Mouse (Mus musculus) lung, adult 2 months (tissue): ENCODE measurements around the gene Gmds. TPM values are rescaled to one million over a fixed set of nuclear protein-coding genes. Genes with fewer than 3 reads are reported as not detected.

ENCODE experiments used
- DNase-seq: peaks from one replicate; pipeline ENCODE4 v3.0.0; 2022
- H3K4me1 ChIP-seq: fragments of 200-500 bp; 2 replicates; pipeline ENCODE4 v1.6.1; 2011; ENCODE audit warnings: low read length; ENCODE audit not compliant: control insufficient read depth, insufficient read depth
- H3K4me3 ChIP-seq: fragments of 200-500 bp; replicated peaks from 2 replicates; pipeline ENCODE3; 2011; ENCODE audit warnings: low read depth, mild to moderate bottlenecking, control low read depth, low read length; ENCODE audit errors: extremely low read depth
- CTCF ChIP-seq: fragments of 200-500 bp; IDR thresholded peaks from 2 replicates; pipeline ENCODE4 v1.5.1; 2011; ENCODE audit warnings: mild to moderate bottlenecking, low read length, control low read depth; ENCODE audit not compliant: insufficient read depth
- POLR2A ChIP-seq: fragments of 200-500 bp; IDR thresholded peaks from 2 replicates; pipeline ENCODE4 v1.6.1; 2011; ENCODE audit warnings: low read depth, mild to moderate bottlenecking, control low read depth, low read length, borderline replicate concordance; ENCODE audit errors: extremely low read depth
- WGBS: fragments of 180-500 bp; shearing (Covaris S2); methylation state at CpG from one replicate; pipeline ENCODE4 v1.1.7; 2018; 5-methylcytosine and 5-hydroxymethylcytosine counted together
- polyA plus RNA-seq: library from polyadenylated mRNA; depleted of rRNA; stranded (reverse); fragments of >200 nt; gene quantifications from 2 replicates; pipeline ENCODE4 v1.2.3, GENCODE M21; 2012; rRNA removed

Gmds gene
- 16.0 and 22.6 TPM in 2 replicates for polyA plus RNA-seq

DNA sequence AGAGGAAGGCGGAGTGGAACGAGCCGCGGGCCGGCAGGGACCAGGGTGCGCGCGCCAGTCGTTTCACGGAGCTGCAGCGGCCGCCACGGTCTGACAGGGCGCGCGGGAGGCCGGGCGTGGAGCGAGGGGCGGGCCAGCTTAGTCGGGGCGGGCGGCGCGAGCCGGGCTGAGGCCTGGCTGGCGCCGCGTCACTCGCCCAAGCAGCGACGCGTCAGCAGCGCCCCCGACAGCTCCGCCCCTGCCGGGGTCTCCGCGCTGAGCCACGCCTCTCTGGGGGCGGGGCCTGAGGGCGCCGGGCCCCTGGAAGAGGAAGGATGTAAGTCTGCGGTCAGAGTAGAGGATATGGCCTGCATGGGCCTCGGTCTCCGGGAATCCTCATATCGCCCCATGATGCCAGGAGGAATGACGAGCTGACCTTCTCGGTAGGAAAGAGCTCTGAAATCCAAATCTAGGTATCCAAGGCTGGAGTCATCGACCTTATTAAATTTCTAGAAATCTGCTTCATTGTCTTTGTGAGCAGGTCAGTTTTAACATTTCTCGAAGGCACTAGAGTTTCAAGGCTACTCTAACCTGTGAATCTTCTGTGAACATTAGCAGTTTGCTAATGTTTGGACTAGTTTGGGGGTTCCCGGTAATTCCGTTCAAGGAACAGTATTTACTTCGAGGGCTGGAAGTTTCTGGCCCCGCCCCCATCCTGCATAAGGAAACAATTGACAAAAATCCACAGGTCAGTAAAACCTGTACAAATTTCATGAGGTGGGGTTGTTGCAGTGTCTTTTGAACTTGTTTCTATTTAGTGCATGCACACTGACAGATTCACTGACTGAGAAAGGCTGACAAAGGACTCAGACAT, at the start of gene Gmds:
Gene Gmds (minus strand): TSS at position 228 of the 853 bp plus-strand sequence.
- H3K4me1 ChIP-seq, result peaks cover 5% of the 10 kb centered on the region; the same call in 1 of the 2 replicates
- TF ChIP-seq CTCF, result no peak
- TF ChIP-seq POLR2A, result peak; percentile 88; the same call in 1 of the 2 replicates
- H3K4me3 ChIP-seq, result peak within 1 kb of the TSS; percentile 84
- WGBS, result 1% methylated on average over 54 of the region's 55 CpGs
- DNase-seq, result peak; percentile 93

DNA sequence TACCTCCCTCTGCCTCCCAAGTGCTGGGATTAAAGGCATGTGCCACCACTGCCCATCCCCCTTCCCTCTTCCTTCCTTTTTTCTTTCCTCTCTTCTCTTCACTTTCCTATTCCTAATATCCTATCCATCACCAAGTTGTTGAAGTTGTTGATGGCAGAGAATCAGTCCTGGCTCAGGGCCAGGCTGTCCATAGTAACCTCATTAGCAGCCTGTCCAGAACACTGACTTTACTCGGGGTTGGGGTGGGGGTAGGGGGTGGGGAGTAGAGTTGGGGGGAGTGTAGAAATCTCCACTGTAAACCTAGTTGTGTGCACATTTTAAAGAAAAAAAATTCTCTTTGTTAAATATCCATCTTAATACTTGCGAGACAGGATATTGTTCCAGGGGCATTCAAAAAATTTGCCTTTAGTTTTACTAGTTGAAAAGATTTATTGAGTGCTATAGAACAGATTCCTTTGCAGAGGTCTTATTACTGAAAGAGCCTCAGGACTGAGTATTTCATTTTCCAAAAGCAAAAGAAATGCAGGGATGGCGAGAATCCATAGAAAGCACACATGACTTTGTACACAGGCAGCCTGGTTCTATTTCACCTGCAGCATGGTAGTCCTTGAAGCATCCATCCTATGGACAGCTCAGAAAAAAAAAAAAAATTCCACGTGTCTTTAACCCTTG, 47.0 kb upstream of the Gmds start:
- H3K4me1 ChIP-seq, result no peaks in the 10 kb centered on the region
- no peak for DNase-seq
- no peak for TF ChIP-seq CTCF
- no peak for TF ChIP-seq POLR2A
- 56% methylated on average over 4 of the region's 4 CpGs for WGBS
- no peak overlapping the region for H3K4me3 ChIP-seq

DNA sequence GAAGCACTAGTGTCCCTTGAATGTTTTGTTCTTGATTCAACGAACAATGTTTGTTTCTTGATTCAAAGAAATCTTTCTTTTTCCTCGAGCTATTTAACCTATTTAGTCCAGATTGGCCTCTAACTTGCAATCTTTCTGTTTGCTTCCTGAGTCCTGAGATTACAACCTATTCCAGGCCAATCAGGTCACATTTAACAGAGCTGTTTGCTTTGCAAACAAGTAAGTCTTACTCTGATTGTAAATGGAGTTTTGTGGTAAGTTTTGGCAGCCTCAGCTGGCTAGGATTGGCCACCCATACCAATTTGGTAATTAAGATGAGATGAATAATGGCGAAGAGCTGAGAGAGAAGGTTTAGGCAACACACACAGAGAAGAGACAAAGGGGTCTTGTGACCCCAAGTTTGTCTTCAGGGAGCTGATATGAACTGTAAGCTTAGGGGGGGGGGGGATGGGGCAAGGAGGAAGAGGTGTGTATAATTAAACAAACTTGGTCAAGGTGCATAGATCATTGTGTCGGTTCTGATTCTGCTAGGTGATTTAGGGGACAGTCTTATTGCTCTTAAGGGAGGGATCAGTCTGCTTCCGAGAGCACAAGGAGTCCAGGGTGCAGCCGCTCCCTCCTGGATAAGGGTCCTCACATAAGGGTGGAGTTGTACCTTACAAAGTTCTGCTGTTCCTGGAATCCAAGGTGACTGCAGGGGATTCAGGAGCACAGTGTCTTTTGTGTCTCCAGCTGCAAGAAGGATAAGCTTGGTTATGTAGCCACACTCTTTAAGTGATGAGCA, 43.9 kb upstream of the Gmds start:
- no peaks in the 10 kb centered on the region for H3K4me1 ChIP-seq
- WGBS, result 57% methylated on average over 6 of the region's 6 CpGs
- no peak for TF ChIP-seq POLR2A
- TF ChIP-seq CTCF, result no peak
- no peak overlapping the region for H3K4me3 ChIP-seq
- DNase-seq, result no peak

GRCm38 (mm10) chr13:32378634-32379033, 40.1 kb upstream of the Gmds start:
- Histone ChIP-seq H3K4me1 (no peaks in the 10 kb centered on the region), H3K4me3 (no peak overlapping the region)
- WGBS, result 75% methylated on average over 1 of the region's 1 CpGs
- TF ChIP-seq POLR2A (no peak), CTCF (no peak)
- no peak for DNase-seq

DNA sequence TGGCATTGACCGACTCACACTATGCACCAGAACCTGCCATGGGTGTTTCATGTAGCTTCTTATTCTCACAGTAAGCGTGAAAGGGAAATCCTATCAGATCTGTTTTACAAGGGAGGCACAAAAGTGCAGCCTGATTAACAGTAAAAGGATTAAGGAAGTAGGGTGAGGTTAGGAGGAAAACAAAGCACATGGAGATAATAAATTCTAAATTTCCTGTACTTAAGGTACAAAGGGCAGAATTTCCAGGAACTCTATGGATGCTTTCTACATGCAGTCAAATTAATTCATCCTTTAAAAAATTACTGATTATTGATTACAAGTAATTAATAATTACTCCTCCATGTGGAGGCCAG, 34.0 kb upstream of the Gmds start:
- 71% methylated on average over 2 of the region's 2 CpGs for WGBS
- no peaks in the 10 kb centered on the region for H3K4me1 ChIP-seq
- no peak overlapping the region for H3K4me3 ChIP-seq
- no peak for TF ChIP-seq POLR2A
- no peak for TF ChIP-seq CTCF
- no peak for DNase-seq

- TF ChIP-seq CTCF (no peak), POLR2A (no peak)
- DNase-seq, result no peak
- WGBS, result 76% methylated on average over 4 of the region's 4 CpGs
- Histone ChIP-seq H3K4me3 (no peak overlapping the region), H3K4me1 (no peaks in the 10 kb centered on the region)
These were observed 33.5 kb upstream of the Gmds start for GRCm38 (mm10) chr13:32371874-32372530.

- Histone ChIP-seq H3K4me3 (no peak overlapping the region), H3K4me1 (no peaks in the 10 kb centered on the region)
- DNase-seq, result no peak
- WGBS, result 67% methylated on average over 7 of the region's 7 CpGs
- TF ChIP-seq CTCF, result no peak
- TF ChIP-seq POLR2A, result no peak
These were observed 32.2 kb upstream of the Gmds start for GRCm38 (mm10) chr13:32370751-32371150.

DNA sequence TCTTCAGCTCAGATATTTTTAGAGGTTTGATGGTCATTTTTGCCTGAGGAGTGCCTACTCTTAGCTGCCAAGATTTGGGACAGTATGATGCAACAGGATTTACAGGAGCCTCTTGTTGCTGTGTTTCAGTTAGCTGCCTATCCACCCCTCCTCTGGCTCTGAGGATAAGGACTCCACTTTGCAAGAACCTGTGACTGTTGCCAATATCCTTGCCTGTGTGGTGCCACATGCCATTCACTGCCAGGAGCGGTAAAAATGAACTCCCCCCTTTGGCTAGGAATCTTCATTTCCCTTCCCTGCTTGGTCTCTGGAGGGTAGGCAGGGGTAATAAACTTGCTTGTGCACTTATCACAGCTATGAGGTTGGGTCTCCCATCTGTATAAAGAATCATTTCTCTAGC, 31.6 kb upstream of the Gmds start:
- no peak overlapping the region for H3K4me3 ChIP-seq
- no peak for DNase-seq
- no peak for TF ChIP-seq POLR2A
- TF ChIP-seq CTCF, result no peak
- 74% methylated on average over 1 of the region's 1 CpGs for WGBS
- H3K4me1 ChIP-seq, result no peaks in the 10 kb centered on the region
